Mouse (Mus musculus) liver, postnatal 0 days (tissue): ENCODE measurements at regions not wholly inside any gene's neighbourhood (a gene's known extent, or its start where the extent isn't known, plus 50 kb on each side); places are given as distances from the start of the nearest gene placed in this dataset.

ENCODE experiments used
- ATAC-seq: fragments of 200-750 bp; cut with Nextera tagmentation; 2 replicates; pipeline ENCODE4 v1.8.0; 2017; ENCODE audit warnings: mild to moderate bottlenecking, moderate library complexity
- DNase-seq: peaks from one replicate; pipeline ENCODE4 v3.0.0-alpha.2; 2016
- H3K27ac ChIP-seq: fragments of 300-500 bp; sonication (generic); 2 replicates; pipeline ENCODE4 v1.5.1; 2014; ENCODE audit warnings: antibody characterized with exemption, moderate library complexity, mild to moderate bottlenecking, low read depth
- H3K27me3 ChIP-seq: fragments of 300-500 bp; sonication (generic); 2 replicates; pipeline ENCODE4 v1.6.1; 2014; ENCODE audit warnings: low read length, control low read depth, mixed read lengths; ENCODE audit not compliant: insufficient read depth
- H3K36me3 ChIP-seq: fragments of 300-500 bp; sonication (generic); replicated peaks from 2 replicates; pipeline ENCODE4 v1.6.1; 2014; ENCODE audit warnings: mild to moderate bottlenecking, control low read depth, low read length, moderate library complexity, mixed read lengths; ENCODE audit not compliant: insufficient read depth
- H3K4me1 ChIP-seq: fragments of 300-500 bp; sonication (generic); 2 replicates; pipeline ENCODE4 v1.6.1; 2014; ENCODE audit warnings: antibody characterized with exemption, mild to moderate bottlenecking, control low read depth; ENCODE audit not compliant: insufficient read depth
- H3K4me2 ChIP-seq: fragments of 300-500 bp; sonication (generic); 2 replicates; pipeline ENCODE4 v1.6.1; 2014; ENCODE audit warnings: low read depth, mild to moderate bottlenecking, low read length, moderate library complexity, mixed read lengths
- H3K4me3 ChIP-seq: fragments of 300-500 bp; sonication (generic); 2 replicates; pipeline ENCODE4 v1.5.1; 2014; ENCODE audit warnings: low read depth, low read length
- H3K9ac ChIP-seq: fragments of 300-500 bp; sonication (generic); replicated peaks from 2 replicates; pipeline ENCODE4 v1.6.1; 2014; ENCODE audit warnings: mild to moderate bottlenecking, moderate library complexity
- H3K9me3 ChIP-seq: fragments of 300-500 bp; sonication (generic); 2 replicates; pipeline ENCODE4 v1.6.1; 2016; ENCODE audit warnings: mild to moderate bottlenecking, control low read depth, low read length, mixed read lengths
- CTCF ChIP-seq: sonication (generic); IDR thresholded peaks from 2 replicates; pipeline ENCODE4 v1.5.1; 2016; ENCODE audit warnings: antibody characterized with exemption, low read depth
- EP300 ChIP-seq: IDR thresholded peaks from 2 replicates; pipeline ENCODE4 v1.6.1; 2016; ENCODE audit warnings: antibody characterized with exemption, low read depth, mild to moderate bottlenecking
- WGBS: fragments of 180-500 bp; shearing (Covaris S2); extraction: QIAGEN DNeasy Blood & Tissue Kit; methylation state at CpG from one replicate; pipeline ENCODE4 v1.1.7; 2014; ENCODE audit not compliant: insufficient replicate concordance; 5-methylcytosine and 5-hydroxymethylcytosine counted together

GRCm38 (mm10) chr14:76744674-76745433, 188.2 kb upstream of the Serp2 start:
- DNase-seq (no peak), ATAC-seq (no peak)
- Histone ChIP-seq H3K9ac (peak overlapping the region; percentile 44), H3K9me3 (no peaks in the 10 kb centered on the region), H3K4me1 (peaks cover 5% of the 10 kb centered on the region; the same call in 1 of the 2 replicates), H3K4me3 (no peak overlapping the region), H3K27ac (no peak overlapping the region), H3K36me3 (no peaks in the 10 kb centered on the region), H3K27me3 (no peaks in the 10 kb centered on the region), H3K4me2 (no peak overlapping the region)
- 67% methylated on average over 23 of the region's 23 CpGs for WGBS
- no peak for TF ChIP-seq CTCF
- TF ChIP-seq EP300, result no peak

DNA sequence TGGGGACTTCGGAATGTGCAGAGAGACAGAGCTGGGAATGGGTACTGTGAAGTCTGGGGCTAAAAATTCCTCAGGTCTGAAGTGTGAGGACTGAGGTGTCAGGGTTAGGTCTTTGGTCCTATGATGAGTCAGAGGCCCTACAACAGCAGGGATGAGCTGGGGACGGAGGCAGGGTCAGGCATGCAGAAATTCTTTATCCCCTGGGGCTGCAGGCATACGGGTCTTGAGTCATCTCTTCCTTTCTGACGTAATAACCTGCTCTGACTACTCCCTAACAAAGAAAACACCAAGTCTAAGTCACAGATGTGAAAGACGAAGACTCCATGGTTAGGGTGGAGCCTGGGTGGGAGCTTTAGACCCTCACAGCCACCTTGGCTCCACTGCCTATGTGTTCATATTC, 185.6 kb upstream of the Serp2 start:
- DNase-seq (no peak), ATAC-seq (no peak)
- no peak overlapping the region for H3K4me3 ChIP-seq
- TF ChIP-seq EP300 (no peak), CTCF (no peak)
- no peak overlapping the region for H3K9ac ChIP-seq
- no peaks in the 10 kb centered on the region for H3K9me3 ChIP-seq
- H3K27ac ChIP-seq, result no peak overlapping the region
- H3K27me3 ChIP-seq, result no peaks in the 10 kb centered on the region
- no peak overlapping the region for H3K4me2 ChIP-seq
- peaks cover 10% of the 10 kb centered on the region; the same call in 1 of the 2 replicates for H3K4me1 ChIP-seq
- no peaks in the 10 kb centered on the region for H3K36me3 ChIP-seq
- 61% methylated on average over 5 of the region's 5 CpGs for WGBS

DNA sequence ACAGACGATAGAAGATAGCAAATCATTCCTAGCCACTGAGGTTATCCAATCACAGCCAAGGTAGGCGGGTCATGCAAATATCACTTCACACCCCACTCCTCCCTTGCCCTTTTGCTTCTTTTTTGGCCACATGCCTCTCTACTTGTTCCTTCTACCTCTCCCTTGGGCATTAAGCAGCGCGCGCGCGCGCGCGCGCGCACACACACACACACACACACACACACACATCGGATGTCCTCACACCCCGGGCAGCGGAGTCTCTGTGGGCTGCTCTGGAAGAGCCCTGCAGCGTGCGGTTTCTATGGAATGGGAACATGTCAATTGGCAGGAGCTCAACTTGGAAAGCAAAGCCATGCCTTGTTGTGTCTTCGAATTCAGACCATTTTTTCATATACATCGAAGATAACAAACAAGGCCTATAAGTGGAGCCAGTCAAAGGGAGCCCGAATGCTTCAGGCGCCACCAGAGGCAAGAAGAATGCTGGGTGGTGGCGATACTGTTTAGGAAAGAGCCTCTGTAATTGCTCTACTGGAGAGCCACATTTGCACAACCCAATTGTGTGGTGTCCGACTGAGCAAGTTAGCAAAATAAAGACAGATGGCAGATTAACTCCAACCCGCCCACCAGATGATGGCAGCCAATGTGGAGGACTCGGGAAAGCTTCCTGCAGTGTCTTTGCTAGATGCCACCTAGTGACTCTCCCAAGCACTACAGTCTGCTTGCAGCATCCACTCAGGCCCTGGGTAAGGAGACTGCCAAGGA, 183.3 kb upstream of the Serp2 start:
- WGBS, result 75% methylated on average over 25 of the region's 25 CpGs
- Histone ChIP-seq H3K27ac (no peak overlapping the region), H3K27me3 (no peaks in the 10 kb centered on the region), H3K4me2 (no peak overlapping the region), H3K4me3 (no peak overlapping the region), H3K9ac (no peak overlapping the region), H3K36me3 (no peaks in the 10 kb centered on the region), H3K9me3 (no peaks in the 10 kb centered on the region), H3K4me1 (peaks cover 12% of the 10 kb centered on the region; the same call in 1 of the 2 replicates)
- DNase-seq, result no peak
- no peak for TF ChIP-seq EP300
- peak; percentile 60 for TF ChIP-seq CTCF
- no peak for ATAC-seq

- H3K27ac ChIP-seq, result no peak overlapping the region
- H3K9ac ChIP-seq, result no peak overlapping the region
- DNase-seq (no peak), ATAC-seq (no peak)
- H3K4me3 ChIP-seq, result no peak overlapping the region
- H3K4me1 ChIP-seq, result peaks cover 13% of the 10 kb centered on the region
- H3K9me3 ChIP-seq, result no peaks in the 10 kb centered on the region
- 80% methylated on average over 5 of the region's 5 CpGs for WGBS
- TF ChIP-seq CTCF (no peak), EP300 (no peak)
- H3K36me3 ChIP-seq, result no peaks in the 10 kb centered on the region
- no peak overlapping the region for H3K4me2 ChIP-seq
- H3K27me3 ChIP-seq, result no peaks in the 10 kb centered on the region
Measured at GRCm38 (mm10) chr14:76735997-76736396, 179.3 kb upstream of the Serp2 start.

DNA sequence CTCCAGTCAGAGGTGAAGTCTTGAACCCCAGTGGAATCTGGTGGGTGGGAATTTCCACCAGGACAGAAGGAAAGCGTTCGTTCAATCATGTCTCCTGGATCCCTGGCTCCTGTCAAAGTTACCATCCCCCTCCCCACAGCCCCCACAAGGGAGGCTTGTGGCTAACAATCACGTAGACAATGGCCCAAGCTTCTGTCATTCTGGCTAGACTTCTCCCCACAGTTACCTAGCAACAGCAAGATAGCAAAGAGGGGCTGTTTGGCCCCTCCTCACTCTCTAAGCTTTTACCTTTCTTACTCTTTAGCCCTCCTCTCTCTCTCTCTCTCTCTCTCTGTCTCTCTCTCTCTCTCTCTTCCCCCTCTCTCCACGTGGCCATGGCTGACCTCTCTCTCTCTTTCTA, 178.4 kb upstream of the Serp2 start:
- no peak for TF ChIP-seq EP300
- TF ChIP-seq CTCF, result no peak
- Histone ChIP-seq H3K27ac (no peak overlapping the region), H3K4me2 (no peak overlapping the region), H3K4me3 (no peak overlapping the region), H3K36me3 (no peaks in the 10 kb centered on the region), H3K4me1 (peaks cover 13% of the 10 kb centered on the region), H3K9me3 (no peaks in the 10 kb centered on the region), H3K9ac (no peak overlapping the region), H3K27me3 (no peaks in the 10 kb centered on the region)
- WGBS, result 67% methylated on average over 4 of the region's 4 CpGs
- no peak for ATAC-seq
- no peak for DNase-seq

DNA sequence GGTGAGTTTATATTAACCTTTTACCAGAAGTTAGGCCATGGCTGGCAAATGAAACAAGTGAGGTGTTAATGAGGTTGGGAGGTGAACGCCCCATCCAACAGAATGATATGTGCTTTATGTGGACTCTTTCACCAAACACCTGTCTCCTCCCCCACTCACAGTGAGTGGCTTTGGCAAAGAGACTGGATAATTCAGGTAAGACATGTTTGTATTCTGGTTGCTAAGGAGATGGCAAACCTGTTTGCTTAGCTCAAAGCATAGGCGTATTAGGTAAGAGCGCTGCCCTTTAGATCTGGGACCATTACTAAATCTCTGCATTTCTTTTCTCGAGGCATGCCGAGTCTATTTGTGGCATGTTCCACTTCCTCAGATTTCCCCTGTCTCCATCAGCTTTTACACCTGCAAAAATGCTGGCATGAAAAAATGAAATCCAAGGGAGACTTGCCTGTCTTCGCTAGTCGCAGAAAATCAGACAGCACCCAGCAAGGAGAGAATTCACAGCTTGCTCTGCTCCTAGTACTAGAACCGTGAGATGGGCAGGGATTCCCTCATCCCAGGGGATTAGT, 176.7 kb upstream of the Serp2 start:
- Histone ChIP-seq H3K9me3 (no peaks in the 10 kb centered on the region), H3K4me2 (no peak overlapping the region), H3K4me1 (peaks cover 13% of the 10 kb centered on the region), H3K36me3 (no peaks in the 10 kb centered on the region), H3K27ac (no peak overlapping the region), H3K27me3 (no peaks in the 10 kb centered on the region), H3K9ac (no peak overlapping the region), H3K4me3 (no peak overlapping the region)
- WGBS, result 65% methylated on average over 8 of the region's 8 CpGs
- ATAC-seq (peak; percentile 84), DNase-seq (no peak)
- TF ChIP-seq EP300 (no peak), CTCF (no peak)
